Mouse (Mus musculus) CH12.LX (cell line): ENCODE data around the gene Kera. TPM values are rescaled to one million over a fixed set of nuclear protein-coding genes. Genes with fewer than 3 reads are reported as not detected.

Source experiments
- DNase-seq: peaks from one replicate; pipeline ENCODE4 v3.0.0-alpha.2; 2013; ENCODE audit errors: extremely low read depth
- H3K27ac ChIP-seq: 2 replicates; pipeline ENCODE4 v1.5.1; 2012; ENCODE audit warnings: low read depth, mild to moderate bottlenecking, control low read depth, moderate library complexity; ENCODE audit not compliant: insufficient read depth
- H3K27me3 ChIP-seq: replicated peaks from 2 replicates; pipeline ENCODE3; 2012; ENCODE audit warnings: inconsistent platforms
- H3K36me3 ChIP-seq, 2 experiments: replicated peaks in 1 of 2; 2 replicates each; pipeline versions ENCODE3 to v1.6.1; 2012; ENCODE audit warnings: inconsistent platforms in 1 of 2, low read length in 1 of 2, mild to moderate bottlenecking in 1 of 2, mixed read lengths in 1 of 2, moderate library complexity in 1 of 2; ENCODE audit not compliant: control insufficient read depth in 1 of 2, insufficient read depth in 1 of 2
- H3K4me1 ChIP-seq, 2 experiments: 2 replicates each; pipeline ENCODE4 v1.6.1; 2012; ENCODE audit warnings: inconsistent platforms in 1 of 2, moderate library complexity in 1 of 2; ENCODE audit not compliant: insufficient read depth in 2 of 2, control insufficient read depth in 1 of 2
- H3K4me2 ChIP-seq: 2 replicates; pipeline ENCODE4 v1.6.1; 2012; ENCODE audit warnings: low read depth, mild to moderate bottlenecking, control low read depth; ENCODE audit not compliant: poor library complexity, insufficient read depth, severe bottlenecking
- H3K4me3 ChIP-seq, 3 experiments: fragments of 150-350 bp in 1 of 3; sonication (generic) in 1 of 3; replicated peaks in 1 of 3; 2 replicates each; pipeline versions ENCODE3 to v1.5.1; 2011 to 2012; ENCODE audit warnings: low read depth in 2 of 3, low read length in 2 of 3, mild to moderate bottlenecking in 2 of 3, moderate library complexity in 2 of 3, control low read depth in 1 of 3, improper control_type of control experiment in 1 of 3, inconsistent platforms in 1 of 3, mixed read lengths in 1 of 3; ENCODE audit not compliant: poor library complexity in 1 of 3
- H3K79me2 ChIP-seq: replicated peaks from 2 replicates; pipeline ENCODE4 v1.6.1; 2012; ENCODE audit warnings: mild to moderate bottlenecking, moderate library complexity; ENCODE audit not compliant: control insufficient read depth, poor library complexity, insufficient read depth, severe bottlenecking; ENCODE audit errors: extremely low read depth
- H3K9ac ChIP-seq: 2 replicates; pipeline ENCODE4 v1.6.1; 2012; ENCODE audit warnings: low read depth, mild to moderate bottlenecking, control low read depth, moderate library complexity; ENCODE audit not compliant: insufficient read depth
- H3K9me3 ChIP-seq: replicated peaks from 2 replicates; pipeline ENCODE3; 2012; ENCODE audit warnings: low read length, inconsistent platforms, mixed read lengths
- CHD1 ChIP-seq: IDR thresholded peaks from 2 replicates; pipeline ENCODE4 v1.6.1; 2012; ENCODE audit warnings: low read depth, low read length, improper control_type of control experiment, inconsistent platforms
- CTCF ChIP-seq, 2 experiments: IDR thresholded peaks in 1 of 2; conservative IDR thresholded peaks in 1 of 2; 2 replicates each; pipeline ENCODE4 v1.5.1; 2011 to 2012; ENCODE audit warnings: low read depth in 2 of 2, low read length in 2 of 2, improper control_type of control experiment in 1 of 2, inconsistent platforms in 1 of 2, mild to moderate bottlenecking in 1 of 2, moderate library complexity in 1 of 2
- JUND ChIP-seq: conservative IDR thresholded peaks from 2 replicates; pipeline ENCODE4 v1.6.1; 2011; ENCODE audit warnings: low read depth, low read length, improper control_type of control experiment
- MAZ ChIP-seq: IDR thresholded peaks from 2 replicates; pipeline ENCODE4 v1.6.1; 2012; ENCODE audit warnings: low read depth, mild to moderate bottlenecking, inconsistent platforms, low read length, improper control_type of control experiment, moderate library complexity
- POLR2A ChIP-seq: IDR thresholded peaks from 2 replicates; pipeline ENCODE4 v1.6.1; 2011; ENCODE audit warnings: low read depth, mild to moderate bottlenecking, improper control_type of control experiment, low read length
- RAD21 ChIP-seq: IDR thresholded peaks from 2 replicates; pipeline ENCODE4 v1.6.1; 2011; ENCODE audit warnings: low read depth, mild to moderate bottlenecking, low read length, improper control_type of control experiment, moderate library complexity
- SMC3 ChIP-seq: IDR thresholded peaks from 2 replicates; pipeline ENCODE4 v1.6.1; 2011; ENCODE audit warnings: low read depth, low read length, improper control_type of control experiment
- dilution Hi-C: fragments of 300-500 bp; cut with MboI; formaldehyde crosslinking; loops from 2 replicates; pipeline ENCODE4 v1.14.3; 2020; ENCODE audit warnings: low sequenced_read_pairs; ENCODE audit not compliant: extremely low pct_unique_long_range_greater_than_20kb, extremely low pct_ligation_motif_present
- in situ Hi-C: fragments of 300-500 bp; cut with MboI; formaldehyde crosslinking; loops from 3 replicates; pipeline ENCODE4 v1.14.3; 2019; ENCODE audit warnings: low sequenced_read_pairs, low pct_ligation_motif_present, low pct_unique_long_range_greater_than_20kb, mixed read lengths
- polyA plus RNA-seq: library from polyadenylated mRNA; unstranded; fragments of >175 nt; gene quantifications from 2 replicates; pipeline ENCODE4 v1.2.1, GENCODE M21; 2012; ENCODE audit warnings: low read depth; ENCODE audit not compliant: insufficient read length
- total RNA-seq, 2 experiments: library from RNA; depleted of rRNA; stranded (reverse); fragments of 300-350 nt in 1 of 2; fragments of >200 nt in 1 of 2; gene quantifications; 2 replicates each; pipeline ENCODE4 v1.2.3; 2012 to 2014

The Kera gene
- total and polyA plus RNA-seq, 3 experiments, result not detected

- Histone ChIP-seq H3K4me1 (peaks cover 0 to 8% of the 10 kb centered on the region in 2 experiments; a peak in 1 of 4 replicates), H3K4me2 (no peak overlapping the region), H3K79me2 (no peaks in the 10 kb centered on the region), H3K4me3 (no peak overlapping the region), H3K9me3 (no peaks in the 10 kb centered on the region), H3K36me3 (no peaks in the 10 kb centered on the region), H3K27ac (no peak overlapping the region), H3K9ac (no peak overlapping the region), H3K27me3 (no peaks in the 10 kb centered on the region)
- peak; percentile 34 for TF ChIP-seq RAD21
- no peak for TF ChIP-seq POLR2A
- TF ChIP-seq SMC3, result peak; percentile 70
- peak; percentile 19 to 63; a peak in 2 of 4 replicates for TF ChIP-seq CTCF (conservative IDR thresholded peaks at IDR 0.05 in 1 of 2, IDR thresholded peaks at IDR 0.05 in 1 of 2; ENCODE audit: low read depth in 2 of 2, low read length in 2 of 2)
- in situ Hi-C loops, result no loop called here
- peak; percentile 42 for DNase-seq
- dilution Hi-C loops, result no loop called here
These were observed 39.1 kb upstream of the Kera start for GRCm38 (mm10) chr10:97567489-97568135.

GRCm38 (mm10) chr10:97582543-97583231 is 24.0 kb upstream of the Kera start:
- dilution Hi-C loops, result no loop called here
- DNase-seq, result no peak
- no peak overlapping the region for H3K27ac ChIP-seq
- H3K36me3 ChIP-seq, result no peaks in the 10 kb centered on the region
- H3K79me2 ChIP-seq, result no peaks in the 10 kb centered on the region
- no peak overlapping the region for H3K9ac ChIP-seq
- H3K9me3 ChIP-seq, result no peaks in the 10 kb centered on the region
- no peak overlapping the region for H3K4me2 ChIP-seq
- in situ Hi-C loops, result no loop called here
- H3K4me1 ChIP-seq, result no peaks in the 10 kb centered on the region
- no peak overlapping the region for H3K4me3 ChIP-seq
- H3K27me3 ChIP-seq, result no peaks in the 10 kb centered on the region
- TF ChIP-seq JUND (no peak), POLR2A (no peak), SMC3 (no peak)

- H3K9ac ChIP-seq, result no peak overlapping the region
- dilution Hi-C loops (no loop called here), in situ Hi-C loops (no loop called here)
- H3K27ac ChIP-seq, result no peak overlapping the region
- H3K79me2 ChIP-seq, result no peaks in the 10 kb centered on the region
- H3K36me3 ChIP-seq, result no peaks in the 10 kb centered on the region
- H3K4me1 ChIP-seq, result no peaks in the 10 kb centered on the region
- H3K4me3 ChIP-seq, result no peak overlapping the region
- H3K27me3 ChIP-seq, result no peaks in the 10 kb centered on the region
- H3K4me2 ChIP-seq, result no peak overlapping the region
- TF ChIP-seq CHD1 (no peak), JUND (no peak), MAZ (no peak)
- no peak for DNase-seq
- H3K9me3 ChIP-seq, result no peaks in the 10 kb centered on the region
These were observed 22.5 kb upstream of the Kera start for GRCm38 (mm10) chr10:97584176-97584575.
